Comparison of ENCODE assay signal across 16 mouse cellular contexts in the genomic region with DNA sequence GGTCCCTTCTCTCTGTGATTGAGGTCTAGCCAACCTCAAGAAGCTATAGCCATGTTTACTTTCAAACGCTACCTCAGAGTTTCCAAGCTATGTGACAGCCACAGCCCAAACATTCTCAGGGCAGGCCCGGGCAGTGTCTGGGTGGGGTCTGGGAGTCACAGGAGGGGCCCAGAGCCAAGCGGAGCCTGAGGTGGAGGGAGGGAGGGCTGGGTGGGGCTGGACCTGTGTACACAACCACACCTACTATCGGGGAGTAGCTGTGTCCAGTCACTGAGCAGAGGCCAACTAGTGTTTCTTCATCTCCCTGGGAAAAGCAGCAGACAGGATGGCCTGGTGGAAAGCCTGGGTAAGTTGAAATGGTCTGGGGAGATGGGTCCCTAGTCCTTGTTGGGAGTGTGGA. TPM values are rescaled to one million over a fixed set of nuclear protein-coding genes. Genes with fewer than 3 reads are reported as not detected.
DNase-seq lines count a peak whose midpoint lies in the region; ATAC-seq lines count a peak whose summit lies in the region.
"Had no signal": no experiment of that assay in that cellular context is flagged by ENCODE, and none has a peak within 500 bp of the region (broad histone marks: within the 10 kb centered on the region; RNA-seq: fewer than 3 reads in every experiment).

A gene (plus strand): TSS at position 251 of the 400 bp plus-strand sequence.

- DNase-seq in limb, embryonic 10.5 days (ENCODE audit: low spot score), result no peak
- no peak for DNase-seq in intestine, embryonic 14.5 days (ENCODE audit: low spot score)
- peak; percentile 22 for DNase-seq in lung, postnatal 14 days
- DNase-seq in yolk sac, embryonic 10.5 days (ENCODE audit: low spot score), result peak; percentile 6
- no peak for DNase-seq in kidney, adult 18-20 months
- no peak for DNase-seq in midbrain, embryonic 10.5 days (ENCODE audit: low spot score)
- DNase-seq: cerebellum, postnatal 14 days; heart, postnatal 4 days; kidney, postnatal 14 days; midbrain, embryonic 14.5 days had no signal

- H3K4me3 ChIP-seq in limb, embryonic 13.5 days, result no peak within 1 kb of the TSS
- no peak within 1 kb of the TSS for H3K4me3 ChIP-seq in limb, embryonic 10.5 days
- no peak within 1 kb of the TSS for H3K4me3 ChIP-seq in intestine, embryonic 14.5 days (ENCODE audit: low read depth, low read length)
- no peak within 1 kb of the TSS for H3K4me3 ChIP-seq in midbrain, embryonic 10.5 days
- H3K4me3 ChIP-seq: erythroblast, embryonic 14.5 days had no signal

- H3K9ac ChIP-seq in limb, embryonic 13.5 days, result no peak within 1 kb of the TSS
- no peak within 1 kb of the TSS for H3K9ac ChIP-seq in intestine, embryonic 14.5 days (ENCODE audit: low read length)
- H3K9ac ChIP-seq: liver, embryonic 14.5 days had no signal

- H3K27ac ChIP-seq in limb, embryonic 13.5 days, result no peak within 1 kb of the TSS
- no peak within 1 kb of the TSS for H3K27ac ChIP-seq in limb, embryonic 10.5 days
- no peak within 1 kb of the TSS for H3K27ac ChIP-seq in intestine, embryonic 14.5 days (ENCODE audit: low read depth)
- H3K27ac ChIP-seq in midbrain, embryonic 10.5 days (replicated peaks), result no peak within 1 kb of the TSS
- H3K27ac ChIP-seq: liver, embryonic 14.5 days had no signal

- no peaks in the 10 kb centered on the region for H3K36me3 ChIP-seq in limb, embryonic 13.5 days
- H3K36me3 ChIP-seq in limb, embryonic 10.5 days, result no peaks in the 10 kb centered on the region
- H3K36me3 ChIP-seq in intestine, embryonic 14.5 days (ENCODE audit: control insufficient read depth, insufficient read depth, low read length), result no peaks in the 10 kb centered on the region
- H3K36me3 ChIP-seq in midbrain, embryonic 10.5 days, result no peaks in the 10 kb centered on the region

- H3K4me2 ChIP-seq in limb, embryonic 13.5 days (replicated peaks), result no peak within 1 kb of the TSS
- no peak within 1 kb of the TSS for H3K4me2 ChIP-seq in intestine, embryonic 14.5 days (ENCODE audit: low read length)

- 56% methylated on average over 4 of the region's 4 CpGs for WGBS in limb, embryonic 13.5 days
- WGBS in limb, embryonic 10.5 days, result 76% methylated on average over 4 of the region's 4 CpGs
- WGBS in intestine, embryonic 14.5 days, result 28% methylated on average over 4 of the region's 4 CpGs
- 83% methylated on average over 4 of the region's 4 CpGs for WGBS in midbrain, embryonic 10.5 days

- peaks cover 10% of the 10 kb centered on the region; the same call in 1 of the 2 replicates for H3K4me1 ChIP-seq in limb, embryonic 13.5 days
- no peaks in the 10 kb centered on the region for H3K4me1 ChIP-seq in limb, embryonic 10.5 days
- no peaks in the 10 kb centered on the region for H3K4me1 ChIP-seq in intestine, embryonic 14.5 days (replicated peaks; ENCODE audit: control insufficient read depth, insufficient read depth, low read length)
- H3K4me1 ChIP-seq in midbrain, embryonic 10.5 days, result no peaks in the 10 kb centered on the region

- ATAC-seq in limb, embryonic 13.5 days (ENCODE audit: low FRiP score, low read depth), result 0 out of 2 replicates have a peak, but pooled peaks have one; percentile 36
- ATAC-seq in intestine, embryonic 14.5 days (replicated peaks; ENCODE audit: low FRiP score, low TSS enrichment, low read depth), result 0 out of 2 replicates have a peak, but pooled peaks have one; percentile 55
- no peak for ATAC-seq in megakaryocyte progenitor cell, adult 5-6 weeks (replicated peaks; ENCODE audit: poor library complexity)

- peaks cover 2% of the 10 kb centered on the region; the same call in 1 of the 2 replicates for H3K27me3 ChIP-seq in limb, embryonic 13.5 days
- no peaks in the 10 kb centered on the region for H3K27me3 ChIP-seq in limb, embryonic 10.5 days (ENCODE audit: low read depth, poor library complexity, severe bottlenecking)
- no peaks in the 10 kb centered on the region for H3K27me3 ChIP-seq in intestine, embryonic 14.5 days (replicated peaks; ENCODE audit: control insufficient read depth, insufficient read depth, low read length)
- peaks cover 7% of the 10 kb centered on the region; the same call in 1 of the 2 replicates for H3K27me3 ChIP-seq in midbrain, embryonic 10.5 days (ENCODE audit: low read depth, poor library complexity, severe bottlenecking)

- no peaks in the 10 kb centered on the region for H3K9me3 ChIP-seq in limb, embryonic 13.5 days
- no peaks in the 10 kb centered on the region for H3K9me3 ChIP-seq in limb, embryonic 10.5 days (replicated peaks)
- H3K9me3 ChIP-seq in intestine, embryonic 14.5 days (ENCODE audit: control insufficient read depth, low read length), result no peaks in the 10 kb centered on the region
- H3K9me3 ChIP-seq in midbrain, embryonic 10.5 days (replicated peaks), result no peaks in the 10 kb centered on the region

RNA-seq across cellular contexts. Expression of the gene that starts here (rescaled TPM):
- polyA plus RNA-seq in limb, embryonic 13.5 days (2015; fragmentation: Nextera tagmentation; extraction: Ambion mirVana), result 13.9 and 16.0 TPM in 2 replicates
- 0.65 and 0.70 TPM in 2 replicates for polyA plus RNA-seq in limb, embryonic 10.5 days (2016; fragmentation: Nextera tagmentation; extraction: Ambion mirVana)
- 0.67 and 1.1 TPM in 2 replicates for polyA plus RNA-seq in intestine, embryonic 14.5 days (2014; fragmentation: Nextera tagmentation; extraction: Ambion mirVana)
- not detected in 2 replicates for total RNA-seq in megakaryocyte progenitor cell, adult 5-6 weeks (2015)
- not detected in 2 replicates for total RNA-seq in megakaryocyte progenitor cell, adult 5-6 weeks (2017)
- polyA plus RNA-seq in midbrain, embryonic 10.5 days (2016; fragmentation: Nextera tagmentation; extraction: Ambion mirVana), result 0.47 and 0.91 TPM in 2 replicates
- total RNA-seq: granulocyte monocyte progenitor cell, adult 5-6 weeks had no signal
- polyA plus RNA-seq: erythroblast, embryonic 14.5 days; midbrain, embryonic 14.5 days; neural tube, embryonic 14.5 days had no signal

Comparison
In these comparisons a context has a peak if more than half of its experiments do, and no peak if none do; other contexts are left out.
1. DNase-seq: peak in lung, postnatal 14 days (single experiment) and yolk sac, embryonic 10.5 days (single experiment); none in limb, embryonic 10.5 days (single experiment), intestine, embryonic 14.5 days (single experiment), kidney, adult 18-20 months (single experiment) and midbrain, embryonic 10.5 days (single experiment).